Mouse (Mus musculus): ENCODE results near the gene Tprkb. TPM values are rescaled to one million over a fixed set of nuclear protein-coding genes. Genes with fewer than 3 reads are reported as not detected.

Gene Tprkb
- polyA plus RNA-seq, 1 experiment from 2014 or later, result 41.2 TPM

Other genes starting within 250 kb of the Tprkb start
- gene Nat8f7, start 198.7 kb upstream of the Tprkb start, polyA plus RNA-seq (2016; fragmentation: Nextera tagmentation; extraction: Ambion mirVana), result not detected in 2 replicates
- 0.29 TPM in 1 of 2 replicates, not detected in the other for gene Nat8f3, start 146.1 kb upstream of the Tprkb start, polyA plus RNA-seq (2016; fragmentation: Nextera tagmentation; extraction: Ambion mirVana)
- gene Nat8f6, start 90.9 kb upstream of the Tprkb start, polyA plus RNA-seq (2016; fragmentation: Nextera tagmentation; extraction: Ambion mirVana), result not detected in 2 replicates
- not detected in 2 replicates for gene Nat8f5, start 90.9 kb upstream of the Tprkb start, polyA plus RNA-seq (2016; fragmentation: Nextera tagmentation; extraction: Ambion mirVana)
- gene Nat8, start 79.8 kb upstream of the Tprkb start, polyA plus RNA-seq (2016; fragmentation: Nextera tagmentation; extraction: Ambion mirVana), result not detected in 2 replicates
- gene Nat8f2, start 42.7 kb upstream of the Tprkb start, polyA plus RNA-seq (2016; fragmentation: Nextera tagmentation; extraction: Ambion mirVana), result not detected in 2 replicates
- gene Nat8f4, start 7.0 kb upstream of the Tprkb start, polyA plus RNA-seq (2016; fragmentation: Nextera tagmentation; extraction: Ambion mirVana), result 4.6 TPM in 2 replicates
- 9.6 and 9.9 TPM in 2 replicates for gene Nat8f1, start 3.8 kb downstream of the Tprkb start, polyA plus RNA-seq (2016; fragmentation: Nextera tagmentation; extraction: Ambion mirVana)
- 48.8 and 56.6 TPM in 2 replicates for gene Dusp11, start 49.8 kb downstream of the Tprkb start, polyA plus RNA-seq (2016; fragmentation: Nextera tagmentation; extraction: Ambion mirVana)
- not detected in 2 replicates for gene Figla, start 104.3 kb downstream of the Tprkb start, polyA plus RNA-seq (2016; fragmentation: Nextera tagmentation; extraction: Ambion mirVana)
- 110 and 116 TPM in 2 replicates for gene Add2, start 116.8 kb downstream of the Tprkb start, polyA plus RNA-seq (2016; fragmentation: Nextera tagmentation; extraction: Ambion mirVana)

Data from neural tube, embryonic 12.5 days (tissue).